Mouse (Mus musculus) CD4-positive, CD25-positive, alpha-beta regulatory T cell, adult 2 months (primary cell): Measurements from ENCODE around the gene Reg4.
A peak's percentile ranks its signal among the peaks of the same experiment; 100 is the strongest.

Experiments
- DNase-seq: peaks from one replicate; pipeline ENCODE4 v3.0.0-alpha.2; 2012; ENCODE audit warnings: low read depth, low spot score

Reg4 gene

GRCm38 (mm10) chr3:98280933-98281678 is 59.1 kb downstream of the Reg4 start:
- DNase-seq = peak; percentile 77

GRCm38 (mm10) chr3:98282422-98282821 is 60.5 kb downstream of the Reg4 start:
- no peak for DNase-seq

GRCm38 (mm10) chr3:98283205-98283604 is 61.2 kb downstream of the Reg4 start:
- no peak for DNase-seq
